Mouse (Mus musculus) 3134 (cell line): ENCODE data around the gene Olfr1454.

ENCODE experiments used
- DNase-seq: peaks from one replicate; pipeline ENCODE4 v3.0.0-alpha.2; 2011; ENCODE audit warnings: low spot score; ENCODE audit not compliant: insufficient read length; ENCODE audit errors: extremely low read depth

Gene Olfr1454

GRCm38 (mm10) chr19:13060310-13060709 lies at the start of gene Olfr1454:
Gene Olfr1454, plus strand, starts transcription at chr19:13060610.
- DNase-seq = no peak

- DNase-seq = no peak
Observed at GRCm38 (mm10) chr19:13028227-13028626, 32.2 kb upstream of the Olfr1454 start, which contains the start of gene Olfr1453. Gene Olfr1453, minus strand, starts transcription at chr19:13028327.

GRCm38 (mm10) chr19:13093908-13094307 lies 33.5 kb downstream of the Olfr1454 start:
- DNase-seq = no peak

- no peak for DNase-seq
Observed at GRCm38 (mm10) chr19:13097791-13098190, 37.4 kb downstream of the Olfr1454 start, which contains the start of gene Olfr1457. Gene Olfr1457, minus strand, starts transcription at chr19:13097891.

GRCm38 (mm10) chr19:13106675-13107074 lies 46.3 kb downstream of the Olfr1454 start, which contains the start of gene Olfr1458:
Gene Olfr1458, minus strand, starts transcription at chr19:13106775.
- DNase-seq = no peak
